In genomic region chr1:83407616-83408015, GRCm38 (mm10) we compare ENCODE assay signal across 9 mouse cellular contexts. TPM values are rescaled to one million over a fixed set of nuclear protein-coding genes. Genes with fewer than 3 reads are reported as not detected.
DNase-seq lines count a peak whose midpoint lies in the region; ATAC-seq and TF ChIP-seq lines count a peak whose summit lies in the region.
"Had no signal": no experiment of that assay in that cellular context is flagged by ENCODE, and none has a peak within 500 bp of the region (broad histone marks: within the 10 kb centered on the region; RNA-seq: fewer than 3 reads in every experiment).

No protein-coding gene starts in this region.

- H3K9me3 ChIP-seq in heart, postnatal 0 days (replicated peaks; ENCODE audit: control insufficient read depth, low read length) = no peaks in the 10 kb centered on the region
- H3K9me3 ChIP-seq in embryonic facial prominence, embryonic 12.5 days = no peaks in the 10 kb centered on the region
- no peaks in the 10 kb centered on the region for H3K9me3 ChIP-seq in hindbrain, embryonic 14.5 days (ENCODE audit: control insufficient read depth, low read length)
- H3K9me3 ChIP-seq in midbrain, embryonic 12.5 days = no peaks in the 10 kb centered on the region

- 2% methylated on average over 11 of the region's 11 CpGs for WGBS in heart, postnatal 0 days
- 3% methylated on average over 11 of the region's 11 CpGs for WGBS in embryonic facial prominence, embryonic 12.5 days
- 2% methylated on average over 11 of the region's 11 CpGs for WGBS in hindbrain, embryonic 14.5 days
- WGBS in midbrain, embryonic 12.5 days = 4% methylated on average over 11 of the region's 11 CpGs

- H3K9ac ChIP-seq in heart, postnatal 0 days (replicated peaks; ENCODE audit: low read depth, low read length) = peak overlapping the region; percentile 46
- H3K9ac ChIP-seq in embryonic facial prominence, embryonic 12.5 days = peak overlapping the region; percentile 37; the same call in 1 of the 2 replicates
- peak overlapping the region; percentile 54 for H3K9ac ChIP-seq in hindbrain, embryonic 14.5 days
- peak overlapping the region; percentile 50; the same call in 1 of the 2 replicates for H3K9ac ChIP-seq in midbrain, embryonic 12.5 days (replicated peaks)

- TF ChIP-seq EP300 in heart, postnatal 0 days (IDR thresholded peaks at IDR 0.05; ENCODE audit: low read depth) = no peak

- H3K27me3 ChIP-seq in heart, postnatal 0 days (ENCODE audit: control insufficient read depth, insufficient read depth, low read length) = no peaks in the 10 kb centered on the region
- peaks cover 7% of the 10 kb centered on the region; the same call in 1 of the 2 replicates for H3K27me3 ChIP-seq in embryonic facial prominence, embryonic 12.5 days
- no peaks in the 10 kb centered on the region for H3K27me3 ChIP-seq in hindbrain, embryonic 14.5 days (ENCODE audit: control insufficient read depth, insufficient read depth, low read length)
- H3K27me3 ChIP-seq in midbrain, embryonic 12.5 days = peaks cover 11% of the 10 kb centered on the region

- peak overlapping the region; percentile 57 for H3K4me3 ChIP-seq in heart, postnatal 0 days (ENCODE audit: low read depth, low read length)
- H3K4me3 ChIP-seq in embryonic facial prominence, embryonic 12.5 days = peak overlapping the region; percentile 42
- H3K4me3 ChIP-seq in hindbrain, embryonic 14.5 days (replicated peaks; ENCODE audit: low read length) = peak overlapping the region; percentile 42
- peak overlapping the region; percentile 47 for H3K4me3 ChIP-seq in midbrain, embryonic 12.5 days

- no peak for TF ChIP-seq CTCF in heart, postnatal 0 days (IDR thresholded peaks at IDR 0.05; ENCODE audit: low read depth)

- H3K4me1 ChIP-seq in heart, postnatal 0 days (ENCODE audit: control insufficient read depth, insufficient read depth) = no peaks in the 10 kb centered on the region
- H3K4me1 ChIP-seq in embryonic facial prominence, embryonic 12.5 days = 0 out of 2 replicates have a peak, but pooled peaks cover 8% of the 10 kb centered on the region
- peaks cover 4% of the 10 kb centered on the region; the same call in 1 of the 2 replicates for H3K4me1 ChIP-seq in hindbrain, embryonic 14.5 days (replicated peaks; ENCODE audit: control insufficient read depth, insufficient read depth, low read length)
- H3K4me1 ChIP-seq in midbrain, embryonic 12.5 days = peaks cover 7% of the 10 kb centered on the region; the same call in 1 of the 2 replicates

- peak overlapping the region; percentile 76 for H3K4me2 ChIP-seq in heart, postnatal 0 days (ENCODE audit: low read depth, low read length)
- peak overlapping the region; percentile 83 for H3K4me2 ChIP-seq in embryonic facial prominence, embryonic 12.5 days (replicated peaks)
- peak overlapping the region; percentile 87 for H3K4me2 ChIP-seq in hindbrain, embryonic 14.5 days (replicated peaks)
- peak overlapping the region; percentile 81 for H3K4me2 ChIP-seq in midbrain, embryonic 12.5 days (replicated peaks)

- no peak for DNase-seq in heart, postnatal 0 days (ENCODE audit: low spot score)
- no peak for DNase-seq in heart, adult 9 months (ENCODE audit: low spot score in 2 of 2)
- no peak for DNase-seq in hindbrain, embryonic 14.5 days (ENCODE audit: low spot score)
- DNase-seq in gastrocnemius, postnatal 10 days = no peak
- DNase-seq in ovary, adult 18-20 months (ENCODE audit: low spot score) = no peak
- DNase-seq in ovary, postnatal 10 days (ENCODE audit: low spot score) = no peak

- no peak overlapping the region for H3K27ac ChIP-seq in heart, postnatal 0 days (ENCODE audit: low read depth)
- no peak overlapping the region for H3K27ac ChIP-seq in embryonic facial prominence, embryonic 12.5 days
- H3K27ac ChIP-seq in hindbrain, embryonic 14.5 days = no peak overlapping the region
- H3K27ac ChIP-seq in midbrain, embryonic 12.5 days (replicated peaks) = no peak overlapping the region

- peak; percentile 31 for ATAC-seq in heart, postnatal 0 days (ENCODE audit: insufficient read depth, low read depth)
- no peak for ATAC-seq in embryonic facial prominence, embryonic 12.5 days (ENCODE audit: insufficient number of reproducible peaks, insufficient read depth, low FRiP score, low TSS enrichment)
- ATAC-seq in hindbrain, embryonic 14.5 days (ENCODE audit: low FRiP score) = peak; percentile 57
- ATAC-seq in midbrain, embryonic 12.5 days (ENCODE audit: low FRiP score, low read depth) = peak; percentile 66

- H3K36me3 ChIP-seq in heart, postnatal 0 days (replicated peaks; ENCODE audit: control insufficient read depth, insufficient read depth, low read length) = no peaks in the 10 kb centered on the region
- no peaks in the 10 kb centered on the region for H3K36me3 ChIP-seq in embryonic facial prominence, embryonic 12.5 days
- no peaks in the 10 kb centered on the region for H3K36me3 ChIP-seq in hindbrain, embryonic 14.5 days (replicated peaks; ENCODE audit: control insufficient read depth, insufficient read depth)
- H3K36me3 ChIP-seq in midbrain, embryonic 12.5 days = no peaks in the 10 kb centered on the region

RNA-seq across cellular contexts. Expression of gene Sphkap, which starts 0.4 kb away (rescaled TPM):
- 6.5 and 6.9 TPM in 2 replicates for total RNA-seq in heart, postnatal 0 days (2014; rRNA removed; ENCODE audit: low replicate concordance)
- polyA plus RNA-seq in heart, postnatal 0 days (2015; fragmentation: Nextera tagmentation; extraction: Ambion mirVana) = 3.1 and 4.9 TPM in 2 replicates
- polyA plus RNA-seq in embryonic facial prominence, embryonic 12.5 days (2016; fragmentation: Nextera tagmentation; extraction: Ambion mirVana) = 1.1 and 1.3 TPM in 2 replicates
- polyA plus RNA-seq in hindbrain, embryonic 14.5 days (2014; fragmentation: Nextera tagmentation; extraction: Ambion mirVana) = 18.8 and 25.6 TPM in 2 replicates
- polyA plus RNA-seq in midbrain, embryonic 12.5 days (2016; fragmentation: Nextera tagmentation; extraction: Ambion mirVana) = 1.7 TPM in 2 replicates
- total RNA-seq in gastrocnemius, postnatal 10 days (2021) = 1 to 10 TPM in 1 of 2 experiments, under 1 TPM in 1; 0.68 to 1.0 TPM
- total RNA-seq: MEL had no signal
